Mouse (Mus musculus): ENCODE measurements at regions not wholly inside any gene's neighbourhood (a gene's known extent, or its start where the extent isn't known, plus 50 kb on each side); places are given as distances from the start of the nearest gene placed in this dataset.
A peak's percentile ranks its signal among the peaks of the same experiment; 100 is the strongest.

- DNase-seq, result no peak
Measured at GRCm38 (mm10) chr11:64663166-64663565, 226.7 kb upstream of the F930015N05Rik start.

GRCm38 (mm10) chr11:64667010-64667409, 230.6 kb upstream of the F930015N05Rik start:
- no peak for DNase-seq

- DNase-seq, result no peak
Measured at GRCm38 (mm10) chr11:64667521-64667920, 231.1 kb upstream of the F930015N05Rik start.

GRCm38 (mm10) chr11:64671898-64672297, 235.4 kb upstream of the F930015N05Rik start:
- no peak for DNase-seq

GRCm38 (mm10) chr11:64673546-64673945, 237.1 kb upstream of the F930015N05Rik start:
- DNase-seq, result no peak

GRCm38 (mm10) chr11:64703776-64704175, 267.3 kb upstream of the F930015N05Rik start:
- no peak for DNase-seq

- no peak for DNase-seq
Measured at GRCm38 (mm10) chr11:64711801-64712200, 267.0 kb upstream of the Elac2 start.

- no peak for DNase-seq
Measured at GRCm38 (mm10) chr11:64715182-64715581, 263.7 kb upstream of the Elac2 start.

- DNase-seq, result peak; percentile 17
Measured at GRCm38 (mm10) chr11:64718316-64719085, 260.3 kb upstream of the Elac2 start.

GRCm38 (mm10) chr11:64726249-64726648, 252.6 kb upstream of the Elac2 start:
- no peak for DNase-seq

- DNase-seq, result no peak
Measured at GRCm38 (mm10) chr11:64727841-64728421, 250.9 kb upstream of the Elac2 start.

- DNase-seq, result no peak
Measured at GRCm38 (mm10) chr11:64738948-64739347, 239.9 kb upstream of the Elac2 start.

GRCm38 (mm10) chr11:64743753-64744152, 235.1 kb upstream of the Elac2 start:
- no peak for DNase-seq

- no peak for DNase-seq
Measured at GRCm38 (mm10) chr11:64746146-64746545, 232.7 kb upstream of the Elac2 start.

GRCm38 (mm10) chr11:64749976-64750375, 228.9 kb upstream of the Elac2 start:
- DNase-seq, result no peak

- no peak for DNase-seq
Measured at GRCm38 (mm10) chr11:64752299-64752698, 226.5 kb upstream of the Elac2 start.

- DNase-seq, result no peak
Measured at GRCm38 (mm10) chr11:64752816-64753215, 226.0 kb upstream of the Elac2 start.

GRCm38 (mm10) chr11:64754076-64754475, 224.8 kb upstream of the Elac2 start:
- no peak for DNase-seq

GRCm38 (mm10) chr11:64755563-64755962, 223.3 kb upstream of the Elac2 start:
- no peak for DNase-seq

GRCm38 (mm10) chr11:64760626-64761025, 218.2 kb upstream of the Elac2 start:
- no peak for DNase-seq

GRCm38 (mm10) chr11:64762755-64763154, 216.1 kb upstream of the Elac2 start:
- no peak for DNase-seq

- no peak for DNase-seq
Measured at GRCm38 (mm10) chr11:64764056-64764455, 214.8 kb upstream of the Elac2 start.

GRCm38 (mm10) chr11:64776691-64777090, 202.1 kb upstream of the Elac2 start:
- no peak for DNase-seq

GRCm38 (mm10) chr11:64800246-64801121, 178.4 kb upstream of the Elac2 start:
- no peak for DNase-seq
